Mouse (Mus musculus) layer of hippocampus, adult 18-20 months (tissue): Measurements from ENCODE around the gene Cstf2. TPM values are rescaled to one million over a fixed set of nuclear protein-coding genes. Genes with fewer than 3 reads are reported as not detected.

Experiments
- DNase-seq, 2 experiments: peaks; one replicate each; pipeline ENCODE4 v3.0.0; 2022; ENCODE audit warnings: low spot score in 2 of 2
- long read RNA-seq: library from polyadenylated mRNA; stranded (forward); transcript quantifications from one replicate; pipeline ENCODE4 v2.0.0, GENCODE M21; 2021
- microRNA-seq, 2 experiments: library from miRNA; unstranded; fragments of <30 nt; microRNA quantifications; one replicate each; pipeline ENCODE4 v1.2.0; 2021
- total RNA-seq, 2 experiments: library from RNA; stranded (reverse); gene quantifications; 2 replicates each; pipeline ENCODE4 v1.2.3; 2021

The Cstf2 gene
- total RNA-seq, result 10 to 100 TPM; 92.4 to 95.7 TPM
- long read RNA-seq, full-length matches to known transcripts, result 22 of 112 reads
- long read RNA-seq, partial matches to known transcripts, result 12 of 112 reads
- long read RNA-seq, other reads (novel, unspliced or antisense), result 78 of 112 reads

GRCm38 (mm10) chrX:134058987-134059712 is at the start of gene Cstf2:
Cstf2 (plus strand) TSS chrX:134059187.
- peak; percentile 92 to 95 for DNase-seq

GRCm38 (mm10) chrX:134019005-134019404 is 40.0 kb upstream of the Cstf2 start:
- peak; percentile 44 to 86 for DNase-seq

DNA sequence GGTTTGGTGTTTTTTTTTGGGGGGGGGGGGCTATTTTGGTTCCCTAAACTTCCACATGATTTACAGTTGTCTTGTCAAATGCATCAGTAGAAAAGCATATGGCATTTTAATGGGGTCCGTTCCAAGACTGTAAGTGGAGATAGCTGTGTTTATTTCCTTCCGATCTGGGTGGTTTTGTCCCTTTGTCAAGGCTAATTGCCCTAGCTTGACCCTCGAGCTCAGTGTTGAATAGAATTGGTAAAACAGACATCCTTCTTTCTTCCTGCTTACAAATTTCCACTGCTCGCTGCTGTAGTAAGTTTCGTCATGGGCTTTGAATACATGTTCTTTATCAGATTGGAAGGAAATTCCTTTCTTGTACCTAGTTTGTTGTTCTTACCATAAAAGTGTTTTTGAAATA is 38.3 kb upstream of the Cstf2 start:
- no peak for DNase-seq

DNA sequence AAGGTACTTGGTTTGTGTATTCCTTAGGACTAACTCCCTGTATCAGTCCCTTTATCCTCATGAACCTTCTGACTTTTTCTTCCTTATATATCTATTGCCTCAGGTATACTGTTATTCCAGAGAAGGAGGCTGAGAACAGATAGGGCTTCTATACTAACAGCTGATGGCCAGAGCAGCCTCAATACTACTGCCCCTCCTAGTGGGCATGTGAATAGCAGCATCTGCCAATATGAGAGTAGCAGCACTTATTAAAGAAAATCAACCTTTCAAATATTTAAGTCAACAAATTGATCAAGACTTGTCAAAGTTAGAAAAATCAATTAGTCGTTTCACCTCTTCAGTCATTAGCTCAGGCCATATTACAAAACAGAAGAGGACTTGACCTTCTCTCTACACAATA is 10.0 kb upstream of the Cstf2 start:
- no peak for DNase-seq

DNA sequence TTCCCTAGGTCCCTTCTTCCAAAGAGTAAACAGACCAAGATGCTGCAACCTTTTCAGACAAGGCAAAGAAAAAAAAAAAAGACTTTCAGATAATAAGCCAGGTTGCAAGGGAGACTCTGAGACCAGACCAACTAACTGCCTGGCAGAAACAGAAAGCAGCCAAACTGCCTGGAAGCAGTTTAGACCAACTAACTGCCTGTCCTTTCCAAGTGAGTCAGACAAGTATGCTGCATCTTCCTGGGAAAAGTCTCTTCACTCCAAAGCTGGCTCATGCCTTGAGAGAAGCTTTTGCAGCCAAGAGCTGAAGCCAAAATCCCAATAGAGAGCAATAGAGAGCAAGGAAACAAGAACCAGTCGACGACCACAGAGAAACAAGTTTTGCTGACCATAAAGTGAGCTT is 2.1 kb upstream of the Cstf2 start:
- peak in 1 of 2 experiments; percentile 4 for DNase-seq

- DNase-seq, result peak in 1 of 2 experiments; percentile 9
Observed at GRCm38 (mm10) chrX:134058040-134058875, 729 bp upstream of the Cstf2 start.

GRCm38 (mm10) chrX:134059764-134060163 is 777 bp downstream of the Cstf2 start:
- no peak for DNase-seq

- no peak for DNase-seq
Observed at GRCm38 (mm10) chrX:134085453-134085852, 26.5 kb downstream of the Cstf2 start.

- peak; percentile 4 to 13 for DNase-seq
Observed at GRCm38 (mm10) chrX:134102641-134103040, 43.7 kb downstream of the Cstf2 start.

- DNase-seq, result no peak
Observed at GRCm38 (mm10) chrX:134111767-134112166, 52.8 kb downstream of the Cstf2 start.

DNA sequence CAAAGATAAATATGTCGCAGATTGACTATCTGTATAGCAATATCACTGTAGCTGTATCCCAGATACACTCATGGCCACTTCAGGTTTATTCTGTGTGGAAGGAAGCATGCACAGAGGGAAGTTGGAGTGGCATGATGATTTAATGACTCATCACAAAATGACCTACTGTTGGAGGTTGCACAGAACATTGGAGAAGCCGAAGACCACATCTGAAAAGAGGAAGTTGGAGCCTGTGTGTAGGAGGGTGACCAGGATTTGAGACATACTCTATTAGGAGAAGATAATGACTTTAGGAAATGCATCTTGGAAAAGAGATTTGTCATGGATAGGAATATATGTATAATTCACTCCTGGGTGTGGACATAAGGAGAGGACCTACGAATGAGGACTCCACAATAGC is 57.4 kb downstream of the Cstf2 start:
- no peak for DNase-seq

DNA sequence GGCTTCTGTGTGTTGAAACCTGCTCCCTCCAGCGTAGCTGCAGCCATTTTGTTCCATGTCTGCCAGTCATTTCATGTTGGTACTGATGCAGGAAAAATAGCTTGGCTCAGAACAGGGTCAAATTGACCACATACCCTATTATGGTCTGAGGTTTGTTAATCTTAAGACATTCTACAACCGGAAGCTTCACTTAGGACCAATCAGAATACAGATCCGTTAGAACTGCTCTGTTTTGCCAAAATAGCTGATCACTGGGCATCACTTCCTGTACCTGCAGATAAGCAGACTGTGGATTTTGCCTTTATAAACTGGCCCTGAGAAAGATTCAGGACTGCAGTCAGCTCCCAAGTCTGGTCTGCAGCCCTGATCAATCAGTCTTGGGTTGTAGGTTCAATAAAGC is 69.6 kb downstream of the Cstf2 start:
- no peak for DNase-seq

DNA sequence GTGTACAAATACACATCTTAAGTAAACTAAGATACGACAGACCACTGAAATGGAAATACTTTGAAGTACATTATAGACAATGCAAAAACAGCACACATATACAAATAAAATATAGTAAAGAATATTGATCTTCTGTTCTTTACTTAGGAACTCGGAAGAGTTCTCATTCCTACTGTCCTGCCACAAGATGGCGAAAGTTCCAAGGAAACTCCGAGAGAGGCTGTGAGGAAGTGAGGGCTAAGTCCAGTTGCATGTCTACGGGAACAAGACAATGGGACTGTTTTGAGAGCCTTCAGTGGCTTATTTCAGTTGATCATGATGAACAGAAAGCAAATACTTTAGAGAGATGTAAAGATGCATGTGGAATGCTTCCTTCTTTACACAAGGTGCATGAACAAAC is 73.3 kb downstream of the Cstf2 start:
- DNase-seq, result peak in 1 of 2 experiments; percentile 16

DNA sequence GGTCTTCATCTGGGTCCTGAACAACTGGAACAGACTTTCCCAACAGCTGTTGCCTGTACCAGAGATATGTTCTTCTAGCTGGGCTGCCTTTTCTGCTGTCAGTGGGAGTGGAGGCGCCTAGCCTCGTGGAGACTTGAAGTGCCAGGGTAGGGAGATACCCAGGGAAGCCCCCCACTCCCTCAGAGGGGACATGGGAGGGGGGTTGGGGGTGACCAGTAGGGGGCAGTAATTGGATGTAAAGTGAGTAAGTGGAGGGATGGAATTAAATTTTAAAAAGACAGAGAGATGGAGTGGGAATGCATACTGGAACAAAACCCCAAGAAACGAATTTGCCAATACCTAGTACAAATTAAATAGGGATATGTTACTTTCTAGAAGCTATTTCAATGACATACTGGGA is 74.8 kb downstream of the Cstf2 start:
- DNase-seq, result no peak

Small RNAs within 50 kb of the gene (microRNA-seq; reads per million reads assigned to microRNA genes)
- 0 reads per million in 2 experiments for gene Mir3112

Other genes with a start within 250 kb of the Cstf2 start
- gene Tnmd, start 208.2 kb upstream of the Cstf2 start, total RNA-seq, result not detected
- gene Tspan6, start 160.8 kb upstream of the Cstf2 start, total RNA-seq, result 10 to 100 TPM; 13.5 to 14.2 TPM
- gene Srpx2, start 150.8 kb upstream of the Cstf2 start, total RNA-seq, result under 1 TPM; 0.58 to 0.77 TPM
- gene Sytl4, start 77.4 kb upstream of the Cstf2 start, total RNA-seq, result 1 to 10 TPM; 1.1 to 1.7 TPM
- gene Xkrx, start 102.9 kb downstream of the Cstf2 start, total RNA-seq, result 1 to 10 TPM in 1 of 2 experiments, under 1 TPM in 1; 0.43 to 1.1 TPM
- gene Arl13a, start 128.3 kb downstream of the Cstf2 start, total RNA-seq, result not detected
- not detected for gene Nox1, start 162.8 kb downstream of the Cstf2 start, total RNA-seq
- 1 to 10 TPM; 6.7 to 10.0 TPM for gene Trmt2b, start 217.8 kb downstream of the Cstf2 start, total RNA-seq
- gene Tmem35a, start 236.0 kb downstream of the Cstf2 start, total RNA-seq, result 10 to 100 TPM; 45.9 to 53.8 TPM
- gene Cenpi, start 248.9 kb downstream of the Cstf2 start, total RNA-seq, result under 1 TPM in 1 of 2 experiments, not detected in 1; 0.25 TPM